Mouse (Mus musculus) embryonic facial prominence, embryonic 14.5 days (tissue): ENCODE results near the gene Cd244a. TPM values are rescaled to one million over a fixed set of nuclear protein-coding genes. Genes with fewer than 3 reads are reported as not detected.

ENCODE experiments used
- ATAC-seq: fragments of 200-750 bp; cut with Nextera tagmentation; 2 replicates; pipeline ENCODE4 v1.8.0; 2017; ENCODE audit warnings: low read depth, moderate number of reproducible peaks, moderate TSS enrichment
- DNase-seq: peaks from one replicate; pipeline ENCODE4 v3.0.0-alpha.2; 2015; ENCODE audit warnings: low spot score
- H3K27ac ChIP-seq: fragments of 300-500 bp; sonication (generic); replicated peaks from 2 replicates; pipeline ENCODE4 v1.5.1; 2014; ENCODE audit warnings: low read depth, mild to moderate bottlenecking, low read length, moderate library complexity
- H3K27me3 ChIP-seq: fragments of 300-500 bp; sonication (generic); replicated peaks from 2 replicates; pipeline ENCODE4 v1.6.1; 2014; ENCODE audit warnings: low read length; ENCODE audit not compliant: control insufficient read depth, insufficient read depth
- H3K36me3 ChIP-seq: fragments of 300-500 bp; sonication (generic); 2 replicates; pipeline ENCODE4 v1.6.1; 2014; ENCODE audit warnings: low read length, mixed read lengths; ENCODE audit not compliant: control insufficient read depth, insufficient read depth
- H3K4me1 ChIP-seq: fragments of 300-500 bp; sonication (generic); 2 replicates; pipeline ENCODE4 v1.6.1; 2014; ENCODE audit warnings: antibody characterized with exemption, low read length; ENCODE audit not compliant: control insufficient read depth, insufficient read depth
- H3K4me2 ChIP-seq: fragments of 300-500 bp; sonication (generic); 2 replicates; pipeline ENCODE4 v1.6.1; 2014; ENCODE audit warnings: low read depth, mild to moderate bottlenecking, low read length, moderate library complexity, mixed read lengths
- H3K4me3 ChIP-seq: fragments of 300-500 bp; sonication (generic); 2 replicates; pipeline ENCODE4 v1.5.1; 2014; ENCODE audit warnings: low read depth, mild to moderate bottlenecking, low read length
- H3K9ac ChIP-seq: fragments of 300-500 bp; sonication (generic); 2 replicates; pipeline ENCODE4 v1.6.1; 2014; ENCODE audit warnings: low read depth, mild to moderate bottlenecking, low read length, moderate library complexity, mixed read lengths
- H3K9me3 ChIP-seq: fragments of 300-500 bp; sonication (generic); 2 replicates; pipeline ENCODE4 v1.6.1; 2016; ENCODE audit warnings: low read length; ENCODE audit not compliant: control insufficient read depth
- WGBS: fragments of 180-500 bp; shearing (Covaris S2); extraction: QIAGEN DNeasy Blood & Tissue Kit; methylation state at CpG from one replicate; pipeline ENCODE4 v1.1.7; 2014; 5-methylcytosine and 5-hydroxymethylcytosine counted together
- polyA plus RNA-seq: library from polyadenylated mRNA; unstranded; fragments of >200 nt; fragmentation: Nextera tagmentation; extraction: Ambion mirVana; gene quantifications from 2 replicates; pipeline ENCODE4 v1.2.1, GENCODE M21; 2014

The Cd244a gene
- polyA plus RNA-seq, 1 experiment from 2014 or later, result 0.35 TPM

DNA sequence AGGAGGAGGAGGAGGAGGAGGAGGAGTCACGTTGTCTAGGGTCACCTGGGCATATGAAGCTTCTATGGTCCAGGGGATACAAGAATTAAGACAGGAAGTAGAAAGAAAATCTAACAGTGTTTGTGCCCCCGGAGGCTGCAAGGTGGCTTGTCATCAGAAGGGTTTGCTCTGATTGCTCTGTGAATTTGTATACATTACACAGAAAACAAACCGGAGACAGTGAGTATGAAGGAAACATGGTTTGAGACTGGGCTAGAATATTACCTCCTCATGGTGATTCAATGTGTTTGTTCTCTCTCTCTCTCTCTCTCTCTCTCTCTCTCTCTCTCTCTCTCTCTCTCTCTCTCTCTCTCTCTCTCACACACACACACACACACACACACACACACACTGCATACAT lies 47.7 kb downstream of the Cd244a start:
- ATAC-seq, result no peak
- H3K9ac ChIP-seq, result no peak overlapping the region
- H3K4me1 ChIP-seq, result no peaks in the 10 kb centered on the region
- H3K4me2 ChIP-seq, result no peak overlapping the region
- no peaks in the 10 kb centered on the region for H3K27me3 ChIP-seq
- DNase-seq, result no peak
- 92% methylated on average over 3 of the region's 3 CpGs for WGBS
- H3K27ac ChIP-seq, result no peak overlapping the region
- no peaks in the 10 kb centered on the region for H3K36me3 ChIP-seq
- H3K4me3 ChIP-seq, result no peak overlapping the region
- H3K9me3 ChIP-seq, result no peaks in the 10 kb centered on the region

DNA sequence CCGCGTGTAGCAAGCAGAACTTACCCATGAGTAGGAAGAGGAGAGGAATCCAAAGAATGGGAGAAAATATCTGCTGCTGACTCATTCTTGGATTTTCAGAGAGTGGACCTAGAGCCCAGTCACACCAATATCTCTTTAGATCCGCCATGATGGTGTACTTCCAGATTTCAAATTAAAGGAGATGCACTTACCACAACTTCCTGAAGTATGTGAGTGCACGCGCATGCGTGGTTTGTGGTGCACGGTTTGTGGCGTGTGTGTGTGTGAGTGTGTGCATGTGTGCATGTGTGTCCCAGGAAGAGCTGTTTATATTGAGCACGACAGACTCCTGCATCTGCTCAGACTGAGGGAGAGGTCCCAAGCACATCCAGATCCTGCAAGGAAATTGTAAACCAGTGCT lies 48.2 kb downstream of the Cd244a start, which contains the start of gene Ly9:
Gene Ly9 (minus strand): TSS at position 235 of the 400 bp plus-strand sequence.
- ATAC-seq, result no peak
- no peak for DNase-seq
- Histone ChIP-seq H3K9me3 (no peaks in the 10 kb centered on the region), H3K9ac (no peak within 1 kb of the TSS), H3K4me3 (no peak within 1 kb of the TSS), H3K4me1 (no peaks in the 10 kb centered on the region), H3K27ac (no peak within 1 kb of the TSS), H3K27me3 (no peaks in the 10 kb centered on the region), H3K4me2 (no peak within 1 kb of the TSS), H3K36me3 (no peaks in the 10 kb centered on the region)
- 80% methylated on average over 9 of the region's 9 CpGs for WGBS

DNA sequence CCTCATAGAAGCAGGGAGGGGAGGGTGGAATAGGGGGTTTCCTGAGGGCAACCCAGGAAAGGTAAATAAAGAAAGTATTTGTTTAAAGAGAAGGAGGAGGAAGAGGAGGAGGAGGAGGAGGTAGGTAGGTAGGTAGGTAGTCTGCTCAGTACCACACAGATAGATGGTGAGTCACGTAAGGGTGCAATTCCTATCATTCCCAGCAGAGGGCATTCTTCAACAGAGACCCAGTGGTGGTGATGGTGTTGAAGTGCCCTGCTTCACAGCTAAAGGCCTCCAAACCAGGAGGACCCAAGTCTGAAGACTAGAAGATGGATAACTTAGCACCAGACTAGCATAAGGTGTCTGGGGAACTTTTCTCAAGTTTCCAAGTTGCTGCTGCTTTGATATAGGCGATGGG lies 51.0 kb downstream of the Cd244a start:
- ATAC-seq (no peak), DNase-seq (no peak)
- no peak overlapping the region for H3K4me2 ChIP-seq
- no peaks in the 10 kb centered on the region for H3K4me1 ChIP-seq
- no peaks in the 10 kb centered on the region for H3K9me3 ChIP-seq
- H3K27me3 ChIP-seq, result no peaks in the 10 kb centered on the region
- no peak overlapping the region for H3K27ac ChIP-seq
- H3K4me3 ChIP-seq, result no peak overlapping the region
- no peak overlapping the region for H3K9ac ChIP-seq
- 91% methylated on average over 2 of the region's 2 CpGs for WGBS
- no peaks in the 10 kb centered on the region for H3K36me3 ChIP-seq

DNA sequence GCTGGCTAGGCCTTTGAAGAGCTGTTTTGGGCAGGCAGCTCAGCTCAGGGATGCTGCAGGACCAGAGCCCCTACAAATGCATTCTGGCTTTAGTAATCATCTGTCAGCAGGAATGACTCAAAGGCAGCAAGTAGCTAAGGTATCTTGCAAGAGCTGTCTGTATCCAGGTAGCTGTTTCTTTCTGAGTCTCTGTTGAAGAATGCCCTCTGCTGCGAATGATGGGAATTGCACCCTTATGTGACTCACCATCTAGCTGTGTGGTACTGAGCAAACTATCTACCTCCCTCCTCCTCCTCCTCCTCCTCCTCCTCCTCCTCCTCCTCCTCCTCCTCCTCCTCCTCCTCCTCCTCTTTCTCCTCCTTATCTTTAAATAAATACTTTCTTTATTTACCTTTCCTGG lies 51.8 kb downstream of the Cd244a start:
- 11% methylated on average over 1 of the region's 1 CpGs for WGBS
- ATAC-seq (no peak), DNase-seq (no peak)
- no peaks in the 10 kb centered on the region for H3K27me3 ChIP-seq
- no peak overlapping the region for H3K27ac ChIP-seq
- no peaks in the 10 kb centered on the region for H3K9me3 ChIP-seq
- H3K4me1 ChIP-seq, result no peaks in the 10 kb centered on the region
- no peak overlapping the region for H3K4me2 ChIP-seq
- no peak overlapping the region for H3K4me3 ChIP-seq
- no peak overlapping the region for H3K9ac ChIP-seq
- H3K36me3 ChIP-seq, result no peaks in the 10 kb centered on the region

DNA sequence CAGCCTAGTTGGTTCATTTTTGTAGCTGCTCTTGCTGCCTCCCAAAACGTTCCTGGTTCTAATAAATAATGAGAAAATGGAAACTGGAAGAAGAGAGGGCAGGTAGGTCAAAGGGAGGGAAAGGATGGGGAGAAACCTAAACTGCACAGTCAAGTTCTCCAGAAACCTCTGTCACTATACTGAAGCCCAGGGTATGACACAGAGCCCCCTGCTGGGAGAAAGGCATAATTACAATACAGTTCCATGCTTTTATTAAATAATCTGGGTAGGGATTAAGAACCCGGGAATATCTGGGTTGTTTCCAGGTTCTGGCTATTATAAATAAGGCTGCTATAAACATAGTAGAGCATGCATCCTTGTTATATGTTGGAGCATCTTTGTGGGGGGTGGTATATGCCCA lies 55.0 kb downstream of the Cd244a start:
- ATAC-seq (no peak), DNase-seq (no peak)
- no peak overlapping the region for H3K4me3 ChIP-seq
- H3K4me1 ChIP-seq, result no peaks in the 10 kb centered on the region
- H3K36me3 ChIP-seq, result no peaks in the 10 kb centered on the region
- H3K27me3 ChIP-seq, result no peaks in the 10 kb centered on the region
- no peak overlapping the region for H3K4me2 ChIP-seq
- WGBS, result 41% methylated on average over 2 of the region's 2 CpGs
- no peak overlapping the region for H3K27ac ChIP-seq
- no peaks in the 10 kb centered on the region for H3K9me3 ChIP-seq
- H3K9ac ChIP-seq, result no peak overlapping the region

DNA sequence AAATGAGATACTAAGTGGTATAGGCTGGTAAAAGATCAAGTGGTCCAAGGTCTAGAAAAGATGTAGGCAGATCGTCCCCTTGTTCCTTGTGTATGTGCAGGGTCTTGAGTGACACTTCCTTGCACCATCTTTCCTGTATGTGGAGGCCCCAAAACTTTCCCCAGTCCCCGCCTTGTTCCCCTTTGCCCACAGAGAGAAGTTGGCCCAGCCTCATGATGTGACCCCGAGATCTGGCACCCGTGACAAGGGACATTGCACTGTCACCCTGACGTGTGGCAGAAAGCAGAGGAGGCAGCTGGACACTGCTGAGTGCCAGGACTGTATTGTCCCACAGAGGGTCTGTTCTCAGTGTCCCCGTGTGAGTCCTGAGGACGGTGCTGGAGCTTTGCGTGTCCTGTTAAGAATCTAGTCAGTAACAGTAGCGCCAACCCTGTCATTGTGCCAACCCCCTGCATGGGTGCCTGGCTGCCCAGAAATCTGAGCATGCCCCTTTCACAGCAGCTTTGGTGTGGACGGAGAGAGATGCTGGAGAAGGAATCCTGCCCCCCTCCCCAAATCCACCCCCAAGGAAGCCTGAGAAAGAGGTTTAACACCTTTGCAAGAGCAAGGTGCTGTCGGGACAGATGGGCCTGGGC lies 58.0 kb downstream of the Cd244a start:
- no peak for ATAC-seq
- H3K4me3 ChIP-seq, result no peak overlapping the region
- WGBS, result 78% methylated on average over 11 of the region's 11 CpGs
- no peak overlapping the region for H3K9ac ChIP-seq
- no peaks in the 10 kb centered on the region for H3K36me3 ChIP-seq
- no peak overlapping the region for H3K4me2 ChIP-seq
- H3K9me3 ChIP-seq, result no peaks in the 10 kb centered on the region
- no peak for DNase-seq
- no peaks in the 10 kb centered on the region for H3K27me3 ChIP-seq
- H3K27ac ChIP-seq, result no peak overlapping the region
- H3K4me1 ChIP-seq, result no peaks in the 10 kb centered on the region

DNA sequence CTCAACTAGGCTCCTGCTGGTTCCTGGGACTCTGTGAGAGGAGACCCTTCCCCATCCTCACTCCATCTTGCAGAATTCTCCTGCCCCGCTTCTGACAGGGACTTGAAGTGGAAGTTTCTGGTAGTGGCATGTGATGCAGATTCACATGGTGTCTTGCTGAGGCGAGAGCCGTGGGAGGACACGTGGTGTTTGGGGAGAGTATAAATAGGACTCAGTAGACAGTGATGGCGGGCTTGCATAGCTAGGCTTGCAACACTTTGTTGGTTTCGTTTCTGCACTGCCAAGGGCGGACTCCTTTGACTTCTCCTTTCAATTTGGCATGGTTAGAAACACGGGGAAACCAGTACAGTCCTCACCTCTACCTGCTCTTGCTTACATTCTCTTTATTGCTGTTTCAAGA lies 60.0 kb downstream of the Cd244a start:
- no peak overlapping the region for H3K4me2 ChIP-seq
- H3K4me1 ChIP-seq, result no peaks in the 10 kb centered on the region
- H3K27ac ChIP-seq, result no peak overlapping the region
- H3K9me3 ChIP-seq, result no peaks in the 10 kb centered on the region
- DNase-seq (no peak), ATAC-seq (no peak)
- no peaks in the 10 kb centered on the region for H3K27me3 ChIP-seq
- H3K4me3 ChIP-seq, result no peak overlapping the region
- H3K9ac ChIP-seq, result no peak overlapping the region
- WGBS, result 81% methylated on average over 8 of the region's 8 CpGs
- H3K36me3 ChIP-seq, result no peaks in the 10 kb centered on the region

DNA sequence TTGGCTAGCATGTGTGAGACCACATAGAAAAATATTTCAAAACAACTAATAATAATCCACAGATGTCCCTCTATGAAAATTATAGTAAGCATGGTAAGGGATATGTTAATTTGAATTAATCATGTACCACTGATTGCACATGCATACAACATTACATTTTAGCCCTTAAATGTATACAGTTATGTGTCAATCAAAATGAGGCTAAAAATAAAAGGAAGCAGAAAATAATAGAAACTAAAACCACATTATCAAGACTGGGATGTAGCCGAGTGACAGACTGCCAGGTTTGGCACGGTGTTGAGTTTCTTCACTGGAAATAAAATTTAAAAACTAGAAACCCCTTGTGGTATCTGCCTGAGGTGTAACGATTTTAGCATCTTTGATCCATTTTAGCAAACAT lies 60.7 kb downstream of the Cd244a start:
- Histone ChIP-seq H3K27ac (no peak overlapping the region), H3K36me3 (no peaks in the 10 kb centered on the region), H3K4me2 (no peak overlapping the region), H3K9ac (no peak overlapping the region), H3K4me1 (no peaks in the 10 kb centered on the region), H3K9me3 (no peaks in the 10 kb centered on the region), H3K27me3 (no peaks in the 10 kb centered on the region), H3K4me3 (no peak overlapping the region)
- WGBS, result 62% methylated on average over 3 of the region's 3 CpGs
- ATAC-seq (no peak), DNase-seq (no peak)

DNA sequence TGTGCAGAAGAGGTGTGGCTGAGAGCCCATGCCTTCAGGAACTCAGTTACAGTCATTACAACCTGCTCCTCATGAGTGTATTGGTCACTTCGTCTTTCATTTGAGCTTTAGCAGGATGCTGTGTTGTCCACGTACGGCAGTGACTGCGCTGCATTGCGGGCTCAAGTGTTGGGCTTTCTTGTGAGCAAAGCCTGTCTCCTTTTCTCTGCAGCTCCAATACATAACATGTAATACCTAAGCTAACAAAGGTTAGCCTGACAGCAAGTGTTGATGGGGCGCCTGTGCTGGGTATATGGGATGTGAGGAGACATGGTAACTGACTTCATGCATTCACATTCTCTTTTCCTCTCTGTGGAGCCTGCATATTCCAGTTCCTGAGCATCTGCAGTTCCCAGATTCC lies 61.1 kb downstream of the Cd244a start:
- DNase-seq (no peak), ATAC-seq (no peak)
- no peak overlapping the region for H3K27ac ChIP-seq
- H3K9ac ChIP-seq, result no peak overlapping the region
- WGBS, result 86% methylated on average over 6 of the region's 6 CpGs
- H3K27me3 ChIP-seq, result no peaks in the 10 kb centered on the region
- no peaks in the 10 kb centered on the region for H3K9me3 ChIP-seq
- no peak overlapping the region for H3K4me3 ChIP-seq
- H3K36me3 ChIP-seq, result no peaks in the 10 kb centered on the region
- H3K4me2 ChIP-seq, result no peak overlapping the region
- no peaks in the 10 kb centered on the region for H3K4me1 ChIP-seq
